In the genomic region with DNA sequence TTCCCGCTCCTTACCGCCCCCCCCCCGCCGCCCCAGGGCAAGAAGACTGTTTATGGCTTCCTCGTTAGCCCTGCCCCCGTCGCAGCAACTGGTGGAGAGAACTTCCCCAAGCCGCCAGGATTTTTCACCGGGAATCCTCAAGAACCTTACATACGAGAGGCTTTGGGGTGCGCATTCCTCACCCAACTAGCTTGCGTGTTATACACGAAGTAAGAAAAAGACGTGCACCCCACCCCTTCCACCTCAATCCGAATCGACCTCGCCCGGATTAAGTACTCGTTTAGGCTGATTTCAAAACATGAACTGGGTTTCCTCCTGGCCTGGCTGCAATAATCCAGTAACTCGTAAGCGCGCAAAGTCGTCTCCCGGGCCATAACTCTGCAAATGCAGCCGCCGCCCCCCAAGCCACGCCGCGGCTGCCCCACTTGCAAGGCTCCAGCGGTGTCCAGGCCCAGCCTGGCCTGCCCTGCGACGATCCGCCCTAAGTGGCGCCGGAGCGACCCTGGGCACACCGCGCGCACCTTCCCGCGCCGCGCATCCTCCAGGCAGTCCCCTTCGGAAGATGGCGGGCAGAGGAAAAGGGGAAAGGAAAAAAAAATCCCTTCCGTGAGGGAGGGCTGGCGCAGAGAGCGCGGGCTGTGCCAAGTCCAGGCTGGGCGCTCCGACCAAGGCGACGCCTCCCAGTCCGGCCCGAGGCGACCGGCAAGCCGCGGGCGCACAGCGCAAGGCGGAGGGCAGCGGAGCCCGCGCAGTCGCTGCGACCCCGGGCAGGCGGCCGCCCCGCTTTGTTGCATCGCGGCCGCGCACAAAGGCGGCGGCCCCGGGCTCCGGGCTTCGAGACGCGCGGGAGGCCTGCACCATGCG, we compare ENCODE assay signal across 8 mouse cellular contexts. TPM values are rescaled to one million over a fixed set of nuclear protein-coding genes. Genes with fewer than 3 reads are reported as not detected.
DNase-seq lines count a peak whose midpoint lies in the region; ATAC-seq and TF ChIP-seq lines count a peak whose summit lies in the region.

No protein-coding gene starts in this region.

- H3K9me3 ChIP-seq in MEL (replicated peaks; ENCODE audit: insufficient read depth, low read length): no peaks in the 10 kb centered on the region
- H3K9me3 ChIP-seq in embryonic facial prominence, embryonic 12.5 days: no peaks in the 10 kb centered on the region
- H3K9me3 ChIP-seq in heart, embryonic 13.5 days: no peaks in the 10 kb centered on the region

- peaks cover 50% of the 10 kb centered on the region for H3K79me2 ChIP-seq in MEL (ENCODE audit: control insufficient read depth, insufficient read depth, low read length, poor library complexity)

- no peak for TF ChIP-seq POLR2A in MEL (IDR thresholded peaks at IDR 0.05; ENCODE audit: control insufficient read depth in 1 of 2, insufficient read depth in 1 of 2, low read depth in 1 of 2, low read length in 2 of 2, poor library complexity in 1 of 2)
- no peak for TF ChIP-seq POLR2A in spleen, adult 2 months (IDR thresholded peaks at IDR 0.05; ENCODE audit: low read depth, low read length)

- H3K36me3 ChIP-seq in MEL (ENCODE audit: control insufficient read depth in 1 of 2, insufficient read depth in 2 of 2, low read length in 2 of 2): peaks cover 0 to 13% of the 10 kb centered on the region in 2 experiments; a peak in 3 of 4 replicates
- H3K36me3 ChIP-seq in embryonic facial prominence, embryonic 12.5 days: peaks cover 8% of the 10 kb centered on the region
- H3K36me3 ChIP-seq in heart, embryonic 13.5 days: peaks cover 15% of the 10 kb centered on the region
- H3K36me3 ChIP-seq in spleen, adult 2 months (ENCODE audit: control insufficient read depth, insufficient read depth, low read length): no peaks in the 10 kb centered on the region

- no peaks in the 10 kb centered on the region for H3K27me3 ChIP-seq in MEL (ENCODE audit: control insufficient read depth in 1 of 2, insufficient read depth in 2 of 2, low read length in 2 of 2)
- H3K27me3 ChIP-seq in embryonic facial prominence, embryonic 12.5 days: no peaks in the 10 kb centered on the region
- no peaks in the 10 kb centered on the region for H3K27me3 ChIP-seq in heart, embryonic 13.5 days (replicated peaks)
- H3K27me3 ChIP-seq in spleen, adult 2 months (ENCODE audit: control insufficient read depth, insufficient read depth, low read length): no peaks in the 10 kb centered on the region

- H3K4me1 ChIP-seq in MEL (ENCODE audit: control insufficient read depth in 1 of 2, insufficient read depth in 2 of 2, low read length in 2 of 2): peaks cover 15 to 28% of the 10 kb centered on the region in 2 experiments
- peaks cover 54% of the 10 kb centered on the region for H3K4me1 ChIP-seq in embryonic facial prominence, embryonic 12.5 days
- peaks cover 55% of the 10 kb centered on the region for H3K4me1 ChIP-seq in heart, embryonic 13.5 days
- peaks cover 43% of the 10 kb centered on the region; the same call in 1 of the 2 replicates for H3K4me1 ChIP-seq in spleen, adult 2 months (ENCODE audit: control insufficient read depth, insufficient read depth, insufficient read length)

- DNase-seq in B cell, adult 2 months: peak; percentile 25 to 33
- DNase-seq in MEL (ENCODE audit: low read depth, low spot score): peak; percentile 75
- peak; percentile 65 for DNase-seq in kidney, postnatal 14 days
- DNase-seq in lung, postnatal 36 days: peak; percentile 34
- no peak for DNase-seq in spleen, adult 2 months (ENCODE audit: low read depth in 1 of 2, low spot score in 2 of 2)
- no peak for DNase-seq in natural killer cell, adult 2 months (ENCODE audit: low spot score in 2 of 2)

- peak overlapping the region; percentile 95 to 97 for H3K4me3 ChIP-seq in MEL (ENCODE audit: control insufficient read depth in 1 of 2, insufficient read depth in 1 of 2, low read depth in 2 of 2, low read length in 2 of 2)
- peak overlapping the region; percentile 79 for H3K4me3 ChIP-seq in embryonic facial prominence, embryonic 12.5 days
- peak overlapping the region; percentile 99 for H3K4me3 ChIP-seq in heart, embryonic 13.5 days
- H3K4me3 ChIP-seq in spleen, adult 2 months (ENCODE audit: extremely low read depth, insufficient read depth, insufficient read length): peak overlapping the region; percentile 93

- no peak for TF ChIP-seq EP300 in MEL (IDR thresholded peaks at IDR 0.05; ENCODE audit: low read depth in 1 of 2, low read length in 2 of 2)

- peak overlapping the region; percentile 68 for H3K27ac ChIP-seq in MEL (ENCODE audit: control insufficient read depth, low read depth, low read length)
- peak overlapping the region; percentile 98 for H3K27ac ChIP-seq in embryonic facial prominence, embryonic 12.5 days
- H3K27ac ChIP-seq in heart, embryonic 13.5 days (replicated peaks): peak overlapping the region; percentile 97
- peak overlapping the region; percentile 74 for H3K27ac ChIP-seq in spleen, adult 2 months (ENCODE audit: insufficient read depth, low read length)

- no peak for TF ChIP-seq RAD21 in MEL (IDR thresholded peaks at IDR 0.05; ENCODE audit: low read depth, low read length)

- under 1% methylated on average over 82 of the region's 84 CpGs for WGBS in embryonic facial prominence, embryonic 12.5 days
- WGBS in heart, embryonic 13.5 days: under 1% methylated on average over 78 of the region's 84 CpGs
- under 1% methylated on average over 74 of the region's 84 CpGs for WGBS in spleen, adult 2 months

- ATAC-seq in embryonic facial prominence, embryonic 12.5 days (ENCODE audit: insufficient number of reproducible peaks, insufficient read depth, low FRiP score, low TSS enrichment): peak; percentile 20; the same call in 1 of the 2 replicates
- ATAC-seq in heart, embryonic 13.5 days (ENCODE audit: extremely low read depth, insufficient number of reproducible peaks, low FRiP score, low TSS enrichment): no peak

- H3K9ac ChIP-seq in MEL (ENCODE audit: control insufficient read depth, low read depth, low read length, poor library complexity, severe bottlenecking): peak overlapping the region; percentile 94
- H3K9ac ChIP-seq in embryonic facial prominence, embryonic 12.5 days: peak overlapping the region; percentile 91
- peak overlapping the region; percentile 99 for H3K9ac ChIP-seq in heart, embryonic 13.5 days

- peak overlapping the region; percentile 98 for H3K4me2 ChIP-seq in embryonic facial prominence, embryonic 12.5 days (replicated peaks)
- peak overlapping the region; percentile 86 for H3K4me2 ChIP-seq in heart, embryonic 13.5 days

- no peak for TF ChIP-seq CTCF in MEL (IDR thresholded peaks at IDR 0.05 in 2 of 3, conservative IDR thresholded peaks at IDR 0.05 in 1 of 3; ENCODE audit: control insufficient read depth in 1 of 3, insufficient read depth in 1 of 3, low read depth in 2 of 3, low read length in 3 of 3, poor library complexity in 1 of 3, severe bottlenecking in 1 of 3)
- TF ChIP-seq CTCF in spleen, adult 2 months (IDR thresholded peaks at IDR 0.05; ENCODE audit: extremely low read depth, insufficient read depth, insufficient read length, insufficient replicate concordance): no peak

TF ChIP-seq in MEL, 35 proteins besides CTCF, POLR2A, EP300 and RAD21 (continues in another document):
- TF ChIP-seq MXI1 (IDR thresholded peaks at IDR 0.05; ENCODE audit: low read depth, low read length) (peak; percentile 75), HCFC1 (IDR thresholded peaks at IDR 0.05; ENCODE audit: low read depth, low read length) (no peak), TCF12 (IDR thresholded peaks at IDR 0.05; ENCODE audit: low read depth, low read length) (no peak), UBTF (IDR thresholded peaks at IDR 0.05; ENCODE audit: borderline replicate concordance, insufficient read depth, low read depth, low read length) (0 out of 2 replicates have a peak, but pooled peaks have one; percentile 70), MAZ (IDR thresholded peaks at IDR 0.05; ENCODE audit: low read depth, low read length) (peak; percentile 48; the same call in 1 of the 2 replicates), NRF1 (IDR thresholded peaks at IDR 0.05; ENCODE audit: insufficient read depth, low read depth, low read length, poor library complexity, severe bottlenecking) (peak; percentile 30; the same call in 1 of the 2 replicates), SIN3A (IDR thresholded peaks at IDR 0.05; ENCODE audit: low read length) (peak; percentile 53), POLR2AphosphoS2 (IDR thresholded peaks at IDR 0.05; ENCODE audit: low read length) (no peak)

RNA-seq across cellular contexts. Expression of a gene that starts 32.6 kb away (rescaled TPM):
- total RNA-seq in MEL (2012; rRNA removed): 10.3 and 10.7 TPM in 2 replicates
- 10 to 100 TPM; 38.7 to 46.9 TPM for polyA plus RNA-seq in MEL (2012; ENCODE audit: insufficient read depth in 1 of 2, insufficient read length in 2 of 2, low read depth in 1 of 2, low replicate concordance in 2 of 2, missing spikeins in 1 of 2)
- 128 and 144 TPM in 2 replicates for polyA plus RNA-seq in embryonic facial prominence, embryonic 12.5 days (2016; fragmentation: Nextera tagmentation; extraction: Ambion mirVana)
- polyA plus RNA-seq in heart, embryonic 13.5 days (2015; fragmentation: Nextera tagmentation; extraction: Ambion mirVana): 68.7 and 72.2 TPM in 2 replicates
- 18.2 and 23.7 TPM in 2 replicates for polyA plus RNA-seq in spleen, adult 2 months (2012; rRNA removed)

RNA-seq across cellular contexts. Expression of a gene that starts 32.7 kb away (rescaled TPM):
- total RNA-seq in MEL (2012; rRNA removed): 0.31 and 0.72 TPM in 2 replicates
- polyA plus RNA-seq in MEL (2012; ENCODE audit: insufficient read depth in 1 of 2, insufficient read length in 2 of 2, low read depth in 1 of 2, low replicate concordance in 2 of 2, missing spikeins in 1 of 2): 1 to 10 TPM in 1 of 2 experiments, not detected in 1; 2.9 TPM
- 14.6 and 15.8 TPM in 2 replicates for polyA plus RNA-seq in embryonic facial prominence, embryonic 12.5 days (2016; fragmentation: Nextera tagmentation; extraction: Ambion mirVana)
- polyA plus RNA-seq in heart, embryonic 13.5 days (2015; fragmentation: Nextera tagmentation; extraction: Ambion mirVana): 3.7 and 3.8 TPM in 2 replicates
- polyA plus RNA-seq in spleen, adult 2 months (2012; rRNA removed): 1.8 and 2.4 TPM in 2 replicates

RNA-seq across cellular contexts. Expression of a gene that starts 40.1 kb away (rescaled TPM):
- total RNA-seq in MEL (2012; rRNA removed): 67.0 and 78.3 TPM in 2 replicates
- 10 to 100 TPM in 1 of 2 experiments, not detected in 1; 96.9 TPM for polyA plus RNA-seq in MEL (2012; ENCODE audit: insufficient read depth in 1 of 2, insufficient read length in 2 of 2, low read depth in 1 of 2, low replicate concordance in 2 of 2, missing spikeins in 1 of 2)
- 66.7 and 66.8 TPM in 2 replicates for polyA plus RNA-seq in embryonic facial prominence, embryonic 12.5 days (2016; fragmentation: Nextera tagmentation; extraction: Ambion mirVana)
- polyA plus RNA-seq in heart, embryonic 13.5 days (2015; fragmentation: Nextera tagmentation; extraction: Ambion mirVana): 29.3 and 30.3 TPM in 2 replicates
- polyA plus RNA-seq in spleen, adult 2 months (2012; rRNA removed): 17.3 and 23.7 TPM in 2 replicates

RNA-seq across cellular contexts. Expression of a gene that starts 48.0 kb away (rescaled TPM):
- total RNA-seq in MEL (2012; rRNA removed): 7.4 and 8.8 TPM in 2 replicates
- polyA plus RNA-seq in MEL (2012; ENCODE audit: insufficient read depth in 1 of 2, insufficient read length in 2 of 2, low read depth in 1 of 2, low replicate concordance in 2 of 2, missing spikeins in 1 of 2): 10 to 100 TPM in 1 of 2 experiments, not detected in 1; 15.9 TPM
- 9.0 and 9.8 TPM in 2 replicates for polyA plus RNA-seq in embryonic facial prominence, embryonic 12.5 days (2016; fragmentation: Nextera tagmentation; extraction: Ambion mirVana)
- polyA plus RNA-seq in heart, embryonic 13.5 days (2015; fragmentation: Nextera tagmentation; extraction: Ambion mirVana): 2.6 and 2.7 TPM in 2 replicates
- polyA plus RNA-seq in spleen, adult 2 months (2012; rRNA removed): 53.8 and 67.1 TPM in 2 replicates

Comparison
In these comparisons a context has a peak if more than half of its experiments do, and no peak if none do; other contexts are left out.
1. DNase-seq: peak in B cell, adult 2 months (2 of 2), MEL (single experiment), kidney, postnatal 14 days (single experiment) and lung, postnatal 36 days (single experiment); none in spleen, adult 2 months (0 of 2) and natural killer cell, adult 2 months (0 of 2).
2. Peak in every context shown above with its lines, with median percentiles within 50 percentile points of each other: H3K27ac ChIP-seq, H3K4me3 ChIP-seq and H3K9ac ChIP-seq.